Mouse (Mus musculus): ENCODE data around the gene Btbd8. TPM values are rescaled to one million over a fixed set of nuclear protein-coding genes. Genes with fewer than 3 reads are reported as not detected.

The Btbd8 gene
- polyA plus RNA-seq, 1 experiment = 2.5 TPM

DNA sequence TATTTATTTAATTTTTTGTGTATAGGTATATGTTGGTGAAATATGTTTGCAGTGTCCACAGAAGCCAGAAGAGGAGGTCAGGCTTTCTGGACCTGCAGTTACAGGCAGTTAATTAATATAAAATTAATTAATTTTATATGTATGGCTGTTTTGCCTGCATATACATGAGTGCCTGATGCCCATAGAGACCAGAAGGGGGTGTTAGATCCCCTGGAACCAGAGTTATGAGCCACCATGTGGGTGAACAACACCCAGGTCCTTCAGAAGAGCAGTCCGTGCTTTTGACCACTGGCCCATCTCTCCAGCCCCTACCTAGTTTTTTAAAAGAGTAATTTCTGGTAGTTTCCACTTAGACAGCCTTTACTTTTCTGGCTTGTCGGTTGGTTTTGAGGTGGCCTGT is 25.5 kb upstream of the Btbd8 start:
- Histone ChIP-seq H3K4me3 (ENCODE audit: insufficient read depth, low read length) (no peak overlapping the region), H3K4me1 (ENCODE audit: control insufficient read depth, insufficient read depth, low read length) (0 out of 2 replicates have a peak, but pooled peaks cover 2% of the 10 kb centered on the region), H3K27ac (ENCODE audit: insufficient read depth, low read depth, low read length) (no peak overlapping the region)
- TF ChIP-seq CTCF (IDR thresholded peaks at IDR 0.05; ENCODE audit: low read depth, low read length) = no peak
- TF ChIP-seq POLR2A (IDR thresholded peaks at IDR 0.05; ENCODE audit: borderline replicate concordance, low read depth, low read length) = no peak

GRCm38 (mm10) chr5:107415098-107415497 is 22.7 kb upstream of the Btbd8 start:
- H3K4me1 ChIP-seq (ENCODE audit: control insufficient read depth, insufficient read depth, low read length) = peaks cover 2% of the 10 kb centered on the region; the same call in 1 of the 2 replicates
- H3K27ac ChIP-seq (ENCODE audit: insufficient read depth, low read depth, low read length) = no peak overlapping the region
- TF ChIP-seq CTCF (IDR thresholded peaks at IDR 0.05; ENCODE audit: low read depth, low read length) = no peak
- TF ChIP-seq POLR2A (IDR thresholded peaks at IDR 0.05; ENCODE audit: borderline replicate concordance, low read depth, low read length) = no peak
- no peak overlapping the region for H3K4me3 ChIP-seq (ENCODE audit: insufficient read depth, low read length)

DNA sequence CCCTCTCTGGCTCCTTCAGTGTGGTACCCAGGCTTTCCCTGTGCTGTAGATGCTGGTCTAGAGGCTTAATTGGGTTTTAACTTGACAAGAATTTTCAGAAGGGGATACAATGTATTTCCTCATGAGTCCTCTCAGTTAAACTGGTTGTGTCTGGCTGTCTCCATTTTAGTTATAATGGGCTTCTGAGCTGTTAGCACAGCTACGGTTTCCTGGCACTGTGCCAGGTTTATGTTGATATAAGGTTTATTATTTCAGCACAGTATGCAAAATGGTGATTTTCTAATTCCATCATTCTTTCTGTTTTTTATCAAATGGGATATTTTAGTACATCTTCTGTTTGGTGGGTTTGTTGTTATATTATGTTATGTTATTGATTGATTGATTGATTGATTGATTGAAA is 16.1 kb upstream of the Btbd8 start:
- no peaks in the 10 kb centered on the region; the same call in 1 of the 2 replicates for H3K4me1 ChIP-seq (ENCODE audit: control insufficient read depth, insufficient read depth, low read length)
- no peak overlapping the region for H3K27ac ChIP-seq (ENCODE audit: insufficient read depth, low read depth, low read length)
- no peak overlapping the region for H3K4me3 ChIP-seq (ENCODE audit: insufficient read depth, low read length)
- TF ChIP-seq POLR2A (IDR thresholded peaks at IDR 0.05; ENCODE audit: borderline replicate concordance, low read depth, low read length) (no peak), CTCF (IDR thresholded peaks at IDR 0.05; ENCODE audit: low read depth, low read length) (no peak)

- no peaks in the 10 kb centered on the region for H3K4me1 ChIP-seq (ENCODE audit: control insufficient read depth, insufficient read depth, low read length)
- H3K27ac ChIP-seq (ENCODE audit: insufficient read depth, low read depth, low read length) = no peak within 1 kb of the TSS
- TF ChIP-seq CTCF (IDR thresholded peaks at IDR 0.05; ENCODE audit: low read depth, low read length) (no peak), POLR2A (IDR thresholded peaks at IDR 0.05; ENCODE audit: borderline replicate concordance, low read depth, low read length) (no peak)
- H3K4me3 ChIP-seq (ENCODE audit: insufficient read depth, low read length) = no peak within 1 kb of the TSS
These were observed 6.5 kb upstream of the Btbd8 start, which contains the start of gene Lpcat2b for GRCm38 (mm10) chr5:107431249-107431648. Gene Lpcat2b (plus strand): TSS chr5:107431549.

DNA sequence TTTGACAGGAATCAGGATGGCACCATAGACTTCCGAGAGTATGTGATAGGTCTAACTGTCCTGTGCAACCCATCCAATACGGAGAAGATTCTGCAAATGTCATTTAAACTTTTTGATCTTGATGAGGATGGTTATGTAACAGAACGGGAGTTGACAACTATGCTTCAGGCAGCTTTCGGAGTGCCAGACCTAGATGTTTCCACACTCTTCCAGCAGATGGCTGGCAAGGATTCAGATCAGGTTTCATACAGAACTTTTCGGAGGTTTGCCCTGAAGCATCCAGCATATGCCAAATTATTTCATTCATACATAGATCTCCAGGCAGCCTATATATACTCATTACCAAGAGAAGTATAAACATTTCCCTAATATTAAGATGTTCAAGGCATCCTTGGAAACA is 3.8 kb upstream of the Btbd8 start:
- Histone ChIP-seq H3K4me3 (ENCODE audit: insufficient read depth, low read length) (no peak overlapping the region), H3K4me1 (ENCODE audit: control insufficient read depth, insufficient read depth, low read length) (peaks cover 6% of the 10 kb centered on the region; the same call in 1 of the 2 replicates), H3K27ac (ENCODE audit: insufficient read depth, low read depth, low read length) (no peak overlapping the region)
- TF ChIP-seq CTCF (IDR thresholded peaks at IDR 0.05; ENCODE audit: low read depth, low read length) = no peak
- TF ChIP-seq POLR2A (IDR thresholded peaks at IDR 0.05; ENCODE audit: borderline replicate concordance, low read depth, low read length) = no peak

DNA sequence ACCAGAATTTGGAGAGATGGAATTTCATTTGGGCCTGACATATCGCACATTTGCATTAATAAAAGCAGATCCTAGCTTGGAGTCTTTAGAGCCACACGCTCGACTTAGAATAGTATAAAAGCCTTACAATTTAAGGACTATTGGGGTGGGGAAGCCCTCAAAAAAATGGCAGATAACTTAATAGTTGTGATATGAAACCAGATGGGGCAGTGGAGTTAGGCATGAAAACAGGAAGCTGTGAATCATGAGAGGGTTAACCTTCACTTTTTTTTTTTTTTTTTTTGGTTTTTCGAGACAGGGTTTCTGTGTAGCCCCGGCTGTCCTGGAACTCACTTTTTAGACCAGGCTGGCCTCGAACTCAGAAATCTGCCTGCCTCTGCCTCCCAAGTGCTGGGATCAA is 1.6 kb upstream of the Btbd8 start:
- Histone ChIP-seq H3K4me3 (ENCODE audit: insufficient read depth, low read length) (no peak overlapping the region), H3K4me1 (ENCODE audit: control insufficient read depth, insufficient read depth, low read length) (peaks cover 6% of the 10 kb centered on the region; the same call in 1 of the 2 replicates), H3K27ac (ENCODE audit: insufficient read depth, low read depth, low read length) (no peak overlapping the region)
- TF ChIP-seq POLR2A (IDR thresholded peaks at IDR 0.05; ENCODE audit: borderline replicate concordance, low read depth, low read length) (no peak), CTCF (IDR thresholded peaks at IDR 0.05; ENCODE audit: low read depth, low read length) (no peak)

- Histone ChIP-seq H3K4me1 (ENCODE audit: control insufficient read depth, insufficient read depth, low read length) (peaks cover 6% of the 10 kb centered on the region; the same call in 1 of the 2 replicates), H3K27ac (ENCODE audit: insufficient read depth, low read depth, low read length) (peak overlapping the region; percentile 12; the same call in 1 of the 2 replicates), H3K4me3 (ENCODE audit: insufficient read depth, low read length) (no peak overlapping the region)
- TF ChIP-seq POLR2A (IDR thresholded peaks at IDR 0.05; ENCODE audit: borderline replicate concordance, low read depth, low read length) = no peak
- no peak for TF ChIP-seq CTCF (IDR thresholded peaks at IDR 0.05; ENCODE audit: low read depth, low read length)
These were observed 1.1 kb upstream of the Btbd8 start for GRCm38 (mm10) chr5:107436587-107437209.

DNA sequence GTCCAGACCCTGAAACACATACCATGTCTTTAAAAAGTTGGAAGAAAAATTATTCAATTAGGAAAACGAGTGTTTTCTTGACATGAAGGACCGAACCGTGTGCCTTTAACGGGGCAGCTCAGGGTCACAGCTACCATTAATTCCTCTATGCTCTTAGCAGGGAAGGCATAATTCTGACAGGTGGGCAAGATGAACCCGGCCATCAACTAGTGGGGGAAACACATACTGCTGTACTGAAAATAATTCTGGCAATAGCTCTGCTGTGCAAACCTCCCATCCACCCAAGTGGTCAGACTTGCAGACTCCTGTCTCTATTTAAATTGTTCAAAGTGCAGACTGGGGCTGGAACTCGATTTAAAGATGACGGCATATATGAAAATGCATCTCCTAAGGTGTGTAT is 556 bp downstream of the Btbd8 start:
- no peak for TF ChIP-seq POLR2A (IDR thresholded peaks at IDR 0.05; ENCODE audit: borderline replicate concordance, low read depth, low read length)
- no peak for TF ChIP-seq CTCF (IDR thresholded peaks at IDR 0.05; ENCODE audit: low read depth, low read length)
- H3K4me3 ChIP-seq (ENCODE audit: insufficient read depth, low read length) = peak overlapping the region; percentile 77
- H3K27ac ChIP-seq (ENCODE audit: insufficient read depth, low read depth, low read length) = peak overlapping the region; percentile 21

GRCm38 (mm10) chr5:107441881-107442280 is 4.1 kb downstream of the Btbd8 start:
- no peak overlapping the region for H3K27ac ChIP-seq (ENCODE audit: insufficient read depth, low read depth, low read length)
- H3K4me3 ChIP-seq (ENCODE audit: insufficient read depth, low read length) = no peak overlapping the region
- peaks cover 18% of the 10 kb centered on the region for H3K4me1 ChIP-seq (ENCODE audit: control insufficient read depth, insufficient read depth, low read length)
- no peak for TF ChIP-seq POLR2A (IDR thresholded peaks at IDR 0.05; ENCODE audit: borderline replicate concordance, low read depth, low read length)
- no peak for TF ChIP-seq CTCF (IDR thresholded peaks at IDR 0.05; ENCODE audit: low read depth, low read length)

More for the DNA sequence above, 556 bp downstream of the Btbd8 start:
- H3K4me1 ChIP-seq (ENCODE audit: control insufficient read depth, insufficient read depth, low read length) = peaks cover 9% of the 10 kb centered on the region

- peaks cover 22% of the 10 kb centered on the region for H3K4me1 ChIP-seq (ENCODE audit: control insufficient read depth, insufficient read depth, low read length)
- TF ChIP-seq CTCF (IDR thresholded peaks at IDR 0.05; ENCODE audit: low read depth, low read length) = no peak
- no peak for TF ChIP-seq POLR2A (IDR thresholded peaks at IDR 0.05; ENCODE audit: borderline replicate concordance, low read depth, low read length)
These were observed 6.5 kb downstream of the Btbd8 start for GRCm38 (mm10) chr5:107444251-107444650.

More at GRCm38 (mm10) chr5:107444251-107444650, 6.5 kb downstream of the Btbd8 start:
- no peak overlapping the region for H3K4me3 ChIP-seq (ENCODE audit: insufficient read depth, low read length)
- no peak overlapping the region for H3K27ac ChIP-seq (ENCODE audit: insufficient read depth, low read depth, low read length)
